Mouse (Mus musculus): ENCODE measurements at regions not wholly inside any gene's neighbourhood (a gene's known extent, or its start where the extent isn't known, plus 50 kb on each side); places are given as distances from the start of the nearest gene placed in this dataset.

- TF ChIP-seq CTCF (IDR thresholded peaks at IDR 0.05; ENCODE audit: borderline replicate concordance, extremely low read depth, insufficient read depth, insufficient read length), result no peak
- TF ChIP-seq POLR2A (IDR thresholded peaks at IDR 0.05; ENCODE audit: borderline replicate concordance, extremely low read depth, insufficient read depth, insufficient read length, poor library complexity, severe bottlenecking), result no peak
Observed at GRCm38 (mm10) chr4:124198832-124199231, 281.0 kb upstream of the 4930535I16Rik start.

All from brain, embryonic 14.5 days (tissue).